In the genomic region with DNA sequence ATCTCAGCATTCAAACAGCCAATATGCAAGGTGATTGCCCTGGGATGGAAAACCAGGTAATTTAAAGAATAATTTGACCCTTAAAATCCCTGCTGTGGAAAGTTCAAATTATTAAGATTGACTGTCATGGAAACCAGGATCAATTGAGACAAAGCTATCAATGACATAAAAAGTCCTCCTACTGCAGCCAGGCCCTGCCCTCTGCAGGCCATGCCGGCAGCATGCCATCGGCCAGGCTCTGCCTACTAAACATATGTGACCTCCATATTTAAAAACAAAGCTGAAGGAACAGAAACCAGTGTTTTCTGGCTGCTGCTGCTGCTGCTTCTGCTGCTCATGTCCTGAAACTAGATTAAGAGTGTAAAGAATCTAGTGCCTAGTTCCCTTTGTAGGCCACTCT, we compare ENCODE assay signal across 21 mouse cellular contexts.
A peak's percentile ranks its signal among the peaks of the same experiment; 100 is the strongest.
DNase-seq lines count a peak whose midpoint lies in the region; ATAC-seq lines count a peak whose summit lies in the region.
"Had no signal": no experiment of that assay in that cellular context is flagged by ENCODE, and none has a peak within 500 bp of the region (broad histone marks: within the 10 kb centered on the region; RNA-seq: fewer than 3 reads in every experiment).

No protein-coding gene starts in this region.

- H3K27ac ChIP-seq in hindbrain, embryonic 10.5 days: peak overlapping the region; percentile 35; the same call in 1 of the 2 replicates
- no peak overlapping the region for H3K27ac ChIP-seq in hindbrain, embryonic 14.5 days
- H3K27ac ChIP-seq in midbrain, embryonic 10.5 days (replicated peaks): 0 out of 2 replicates have a peak overlapping the region, but pooled peaks have one; percentile 17
- H3K27ac ChIP-seq in midbrain, embryonic 16.5 days (ENCODE audit: low read length): no peak overlapping the region
- H3K27ac ChIP-seq in midbrain, embryonic 15.5 days: 0 out of 2 replicates have a peak overlapping the region, but pooled peaks have one; percentile 50
- H3K27ac ChIP-seq in intestine, embryonic 15.5 days: no peak overlapping the region
- H3K27ac ChIP-seq: embryonic facial prominence, embryonic 13.5 days; gastrocnemius, adult 2 months; hindbrain, embryonic 15.5 days; limb, embryonic 15.5 days; lung, embryonic 15.5 days; midbrain, embryonic 12.5 days; stomach, embryonic 15.5 days had no signal

- no peak overlapping the region for H3K4me2 ChIP-seq in hindbrain, embryonic 14.5 days (replicated peaks)
- no peak overlapping the region for H3K4me2 ChIP-seq in midbrain, embryonic 16.5 days (ENCODE audit: low read length)
- H3K4me2 ChIP-seq in midbrain, embryonic 15.5 days: no peak overlapping the region
- H3K4me2 ChIP-seq in intestine, embryonic 15.5 days (replicated peaks): no peak overlapping the region
- H3K4me2 ChIP-seq: embryonic facial prominence, embryonic 13.5 days; hindbrain, embryonic 15.5 days; limb, embryonic 15.5 days; lung, embryonic 15.5 days; midbrain, embryonic 12.5 days; stomach, embryonic 15.5 days had no signal

- peak; percentile 12 to 22 for DNase-seq in cerebellum, postnatal 10 days
- no peak for DNase-seq in cerebellum, adult 9-11 months
- DNase-seq in hindbrain, embryonic 10.5 days (ENCODE audit: low spot score): peak; percentile 19
- no peak for DNase-seq in hindbrain, embryonic 14.5 days (ENCODE audit: low spot score)
- DNase-seq in midbrain, embryonic 10.5 days (ENCODE audit: low spot score): no peak
- DNase-seq: adrenal gland, adult 8-10 months; cerebellum, postnatal 36 days; gastrocnemius, adult 2 months; kidney, adult 11 months; lung, postnatal 4 days; retina, postnatal 1 day; thymus, adult 2 months had no signal

- no peak overlapping the region for H3K4me3 ChIP-seq in hindbrain, embryonic 10.5 days
- no peak overlapping the region for H3K4me3 ChIP-seq in hindbrain, embryonic 14.5 days (replicated peaks; ENCODE audit: low read length)
- no peak overlapping the region for H3K4me3 ChIP-seq in midbrain, embryonic 10.5 days
- no peak overlapping the region for H3K4me3 ChIP-seq in midbrain, embryonic 16.5 days (ENCODE audit: low read depth, low read length)
- H3K4me3 ChIP-seq in midbrain, embryonic 15.5 days: no peak overlapping the region
- H3K4me3 ChIP-seq in intestine, embryonic 15.5 days (replicated peaks): no peak overlapping the region
- H3K4me3 ChIP-seq: embryonic facial prominence, embryonic 13.5 days; gastrocnemius, adult 2 months; hindbrain, embryonic 15.5 days; limb, embryonic 15.5 days; lung, embryonic 15.5 days; midbrain, embryonic 12.5 days; stomach, embryonic 15.5 days had no signal

- H3K36me3 ChIP-seq in hindbrain, embryonic 10.5 days: no peaks in the 10 kb centered on the region
- H3K36me3 ChIP-seq in hindbrain, embryonic 14.5 days (replicated peaks; ENCODE audit: control insufficient read depth, insufficient read depth): no peaks in the 10 kb centered on the region
- no peaks in the 10 kb centered on the region for H3K36me3 ChIP-seq in midbrain, embryonic 10.5 days
- no peaks in the 10 kb centered on the region for H3K36me3 ChIP-seq in midbrain, embryonic 16.5 days (ENCODE audit: control insufficient read depth, insufficient read depth, low read length)
- H3K36me3 ChIP-seq in midbrain, embryonic 15.5 days (replicated peaks): no peaks in the 10 kb centered on the region
- no peaks in the 10 kb centered on the region for H3K36me3 ChIP-seq in intestine, embryonic 15.5 days
- H3K36me3 ChIP-seq: embryonic facial prominence, embryonic 13.5 days; hindbrain, embryonic 15.5 days; limb, embryonic 15.5 days; lung, embryonic 15.5 days; midbrain, embryonic 12.5 days; stomach, embryonic 15.5 days had no signal

- 48% methylated on average over 2 of the region's 2 CpGs for WGBS in hindbrain, embryonic 10.5 days
- 45% methylated on average over 2 of the region's 2 CpGs for WGBS in hindbrain, embryonic 14.5 days
- 68% methylated on average over 2 of the region's 2 CpGs for WGBS in midbrain, embryonic 10.5 days
- 41% methylated on average over 2 of the region's 2 CpGs for WGBS in midbrain, embryonic 16.5 days
- 30% methylated on average over 2 of the region's 2 CpGs for WGBS in midbrain, embryonic 15.5 days
- 61% methylated on average over 2 of the region's 2 CpGs for WGBS in intestine, embryonic 15.5 days

- no peak overlapping the region for H3K9ac ChIP-seq in hindbrain, embryonic 14.5 days
- H3K9ac ChIP-seq in midbrain, embryonic 16.5 days (ENCODE audit: low read depth, low read length): no peak overlapping the region
- H3K9ac ChIP-seq in midbrain, embryonic 15.5 days: no peak overlapping the region
- H3K9ac ChIP-seq in intestine, embryonic 15.5 days: no peak overlapping the region
- H3K9ac ChIP-seq: embryonic facial prominence, embryonic 13.5 days; hindbrain, embryonic 15.5 days; limb, embryonic 15.5 days; lung, embryonic 15.5 days; midbrain, embryonic 12.5 days; stomach, embryonic 15.5 days had no signal

- no peak for ATAC-seq in hindbrain, embryonic 14.5 days (ENCODE audit: low FRiP score)
- ATAC-seq in midbrain, embryonic 16.5 days: no peak
- no peak for ATAC-seq in midbrain, embryonic 15.5 days (replicated peaks)
- no peak for ATAC-seq in intestine, embryonic 15.5 days

- H3K9me3 ChIP-seq in hindbrain, embryonic 10.5 days: no peaks in the 10 kb centered on the region
- no peaks in the 10 kb centered on the region for H3K9me3 ChIP-seq in hindbrain, embryonic 14.5 days (ENCODE audit: control insufficient read depth, low read length)
- no peaks in the 10 kb centered on the region for H3K9me3 ChIP-seq in midbrain, embryonic 10.5 days (replicated peaks)
- no peaks in the 10 kb centered on the region for H3K9me3 ChIP-seq in midbrain, embryonic 16.5 days (replicated peaks; ENCODE audit: control insufficient read depth, low read length, poor library complexity, severe bottlenecking)
- no peaks in the 10 kb centered on the region for H3K9me3 ChIP-seq in midbrain, embryonic 15.5 days
- no peaks in the 10 kb centered on the region for H3K9me3 ChIP-seq in intestine, embryonic 15.5 days
- H3K9me3 ChIP-seq: embryonic facial prominence, embryonic 13.5 days; hindbrain, embryonic 15.5 days; limb, embryonic 15.5 days; lung, embryonic 15.5 days; midbrain, embryonic 12.5 days; stomach, embryonic 15.5 days had no signal

- H3K4me1 ChIP-seq in hindbrain, embryonic 10.5 days (replicated peaks): peaks cover 6% of the 10 kb centered on the region; the same call in 1 of the 2 replicates
- peaks cover 5% of the 10 kb centered on the region; the same call in 1 of the 2 replicates for H3K4me1 ChIP-seq in hindbrain, embryonic 14.5 days (replicated peaks; ENCODE audit: control insufficient read depth, insufficient read depth, low read length)
- H3K4me1 ChIP-seq in midbrain, embryonic 10.5 days: peaks cover 6% of the 10 kb centered on the region
- H3K4me1 ChIP-seq in midbrain, embryonic 16.5 days (ENCODE audit: control insufficient read depth, insufficient read depth, low read length): no peaks in the 10 kb centered on the region
- H3K4me1 ChIP-seq in midbrain, embryonic 15.5 days: peaks cover 7% of the 10 kb centered on the region; the same call in 1 of the 2 replicates
- no peaks in the 10 kb centered on the region for H3K4me1 ChIP-seq in intestine, embryonic 15.5 days (replicated peaks)
- H3K4me1 ChIP-seq: embryonic facial prominence, embryonic 13.5 days; limb, embryonic 15.5 days; lung, embryonic 15.5 days; stomach, embryonic 15.5 days had no signal

- no peaks in the 10 kb centered on the region for H3K27me3 ChIP-seq in hindbrain, embryonic 10.5 days (ENCODE audit: insufficient read depth, poor library complexity, severe bottlenecking)
- H3K27me3 ChIP-seq in hindbrain, embryonic 14.5 days (ENCODE audit: control insufficient read depth, insufficient read depth, low read length): no peaks in the 10 kb centered on the region
- H3K27me3 ChIP-seq in midbrain, embryonic 10.5 days (ENCODE audit: low read depth, poor library complexity, severe bottlenecking): no peaks in the 10 kb centered on the region
- no peaks in the 10 kb centered on the region for H3K27me3 ChIP-seq in midbrain, embryonic 16.5 days (ENCODE audit: control insufficient read depth, insufficient read depth, low read depth, low read length)
- H3K27me3 ChIP-seq in midbrain, embryonic 15.5 days (replicated peaks): no peaks in the 10 kb centered on the region
- H3K27me3 ChIP-seq in intestine, embryonic 15.5 days (replicated peaks): no peaks in the 10 kb centered on the region
- H3K27me3 ChIP-seq: embryonic facial prominence, embryonic 13.5 days; hindbrain, embryonic 15.5 days; limb, embryonic 15.5 days; lung, embryonic 15.5 days; midbrain, embryonic 12.5 days; stomach, embryonic 15.5 days had no signal

Comparison
In these comparisons a context has a peak if more than half of its experiments do, and no peak if none do; other contexts are left out.
1. DNase-seq: peak in cerebellum, postnatal 10 days (2 of 2) and hindbrain, embryonic 10.5 days (single experiment); none in cerebellum, adult 9-11 months (single experiment), hindbrain, embryonic 14.5 days (single experiment) and midbrain, embryonic 10.5 days (single experiment).
2. H3K27ac ChIP-seq: peak in hindbrain, embryonic 10.5 days (single experiment), midbrain, embryonic 10.5 days (single experiment) and midbrain, embryonic 15.5 days (single experiment); none in hindbrain, embryonic 14.5 days (single experiment), midbrain, embryonic 16.5 days (single experiment) and intestine, embryonic 15.5 days (single experiment).